Mouse (Mus musculus): ENCODE measurements around the gene AI837181. TPM values are rescaled to one million over a fixed set of nuclear protein-coding genes. Genes with fewer than 3 reads are reported as not detected.

The AI837181 gene
- 33.0 and 34.2 TPM in 2 replicates for polyA plus RNA-seq (2015; fragmentation: Nextera tagmentation; extraction: Ambion mirVana)

- H3K4me3 ChIP-seq (ENCODE audit: low read depth, low read length), result peak within 1 kb of the TSS; percentile 84
- peak within 1 kb of the TSS; percentile 91 for H3K9ac ChIP-seq (ENCODE audit: low read depth, low read length)
- WGBS, result under 1% methylated on average over 71 of the region's 87 CpGs
- no peaks in the 10 kb centered on the region for H3K27me3 ChIP-seq (replicated peaks; ENCODE audit: control insufficient read depth, insufficient read depth, low read length)
- H3K4me2 ChIP-seq (replicated peaks; ENCODE audit: low read depth), result peak within 1 kb of the TSS; percentile 81
- peaks cover 35% of the 10 kb centered on the region for H3K36me3 ChIP-seq (ENCODE audit: control insufficient read depth, insufficient read depth)
- peak; percentile 86 for ATAC-seq
- H3K27ac ChIP-seq (ENCODE audit: low read depth, low read length), result peak within 1 kb of the TSS; percentile 77
- no peaks in the 10 kb centered on the region for H3K9me3 ChIP-seq (ENCODE audit: control insufficient read depth)
- H3K4me1 ChIP-seq (replicated peaks; ENCODE audit: control insufficient read depth, insufficient read depth, low read length), result peaks cover 6% of the 10 kb centered on the region; the same call in 1 of the 2 replicates
- no peak for TF ChIP-seq CTCF (IDR thresholded peaks at IDR 0.05; ENCODE audit: low read depth)
Observed at GRCm38 (mm10) chr19:5424782-5425741, at the start of gene AI837181, which contains the start of gene Drap1. Gene AI837181, plus strand, starts transcription at chr19:5425144. Gene Drap1, minus strand, starts transcription at chr19:5424979.

DNA sequence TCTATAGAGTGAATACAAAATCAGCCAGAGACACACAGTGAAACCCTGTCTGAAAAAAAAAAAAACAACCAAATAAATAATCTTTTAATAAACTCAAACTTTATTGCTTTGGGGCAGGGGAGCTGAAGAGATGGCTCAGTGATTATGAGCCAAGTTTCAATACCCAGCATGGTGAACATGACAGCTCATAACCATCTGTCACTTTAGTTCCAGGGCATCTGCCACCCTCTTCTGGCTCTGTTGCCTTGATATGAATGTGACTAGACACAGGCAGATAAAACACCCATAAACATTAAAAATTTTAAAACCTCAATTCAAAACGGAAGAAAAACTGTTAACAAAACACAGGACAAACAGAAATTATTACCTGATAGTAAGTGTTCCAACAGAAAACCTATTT lies 47.5 kb upstream of the AI837181 start:
- Histone ChIP-seq H3K4me2 (replicated peaks; ENCODE audit: low read depth) (no peak overlapping the region), H3K4me3 (ENCODE audit: low read depth, low read length) (no peak overlapping the region), H3K9ac (ENCODE audit: low read depth, low read length) (no peak overlapping the region), H3K27me3 (replicated peaks; ENCODE audit: control insufficient read depth, insufficient read depth, low read length) (no peaks in the 10 kb centered on the region), H3K9me3 (ENCODE audit: control insufficient read depth) (no peaks in the 10 kb centered on the region), H3K27ac (ENCODE audit: low read depth, low read length) (no peak overlapping the region), H3K4me1 (replicated peaks; ENCODE audit: control insufficient read depth, insufficient read depth, low read length) (no peaks in the 10 kb centered on the region; the same call in 1 of the 2 replicates), H3K36me3 (ENCODE audit: control insufficient read depth, insufficient read depth) (peaks cover 50% of the 10 kb centered on the region)
- WGBS, result 86% methylated on average over 1 of the region's 1 CpGs
- ATAC-seq, result no peak
- no peak for TF ChIP-seq CTCF (IDR thresholded peaks at IDR 0.05; ENCODE audit: low read depth)

DNA sequence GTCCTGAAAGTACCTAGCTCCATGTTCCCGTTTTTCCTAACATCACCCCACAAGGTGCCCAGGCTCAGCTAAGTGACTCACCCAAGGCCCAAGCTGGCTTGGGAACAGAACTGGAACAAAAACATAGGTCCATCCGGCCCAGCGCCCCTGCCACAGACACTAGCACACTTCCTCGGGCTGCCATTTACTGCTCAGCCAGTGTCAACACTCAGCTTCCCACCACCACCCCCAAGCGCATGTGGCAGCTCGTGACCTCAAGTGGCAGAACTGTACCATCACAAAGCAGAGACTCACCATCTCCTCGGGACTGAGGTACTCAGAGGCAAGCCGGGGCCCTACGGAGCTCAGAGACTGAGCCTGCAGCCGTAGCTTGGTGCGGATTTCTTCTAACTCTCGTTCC lies 41.6 kb upstream of the AI837181 start:
- TF ChIP-seq CTCF (IDR thresholded peaks at IDR 0.05; ENCODE audit: low read depth), result no peak
- 95% methylated on average over 12 of the region's 12 CpGs for WGBS
- Histone ChIP-seq H3K9me3 (ENCODE audit: control insufficient read depth) (no peaks in the 10 kb centered on the region), H3K4me2 (replicated peaks; ENCODE audit: low read depth) (no peak overlapping the region), H3K9ac (ENCODE audit: low read depth, low read length) (no peak overlapping the region), H3K27ac (ENCODE audit: low read depth, low read length) (no peak overlapping the region), H3K27me3 (replicated peaks; ENCODE audit: control insufficient read depth, insufficient read depth, low read length) (no peaks in the 10 kb centered on the region), H3K4me1 (replicated peaks; ENCODE audit: control insufficient read depth, insufficient read depth, low read length) (no peaks in the 10 kb centered on the region), H3K4me3 (ENCODE audit: low read depth, low read length) (no peak overlapping the region), H3K36me3 (ENCODE audit: control insufficient read depth, insufficient read depth) (peaks cover 73% of the 10 kb centered on the region)
- no peak for ATAC-seq

DNA sequence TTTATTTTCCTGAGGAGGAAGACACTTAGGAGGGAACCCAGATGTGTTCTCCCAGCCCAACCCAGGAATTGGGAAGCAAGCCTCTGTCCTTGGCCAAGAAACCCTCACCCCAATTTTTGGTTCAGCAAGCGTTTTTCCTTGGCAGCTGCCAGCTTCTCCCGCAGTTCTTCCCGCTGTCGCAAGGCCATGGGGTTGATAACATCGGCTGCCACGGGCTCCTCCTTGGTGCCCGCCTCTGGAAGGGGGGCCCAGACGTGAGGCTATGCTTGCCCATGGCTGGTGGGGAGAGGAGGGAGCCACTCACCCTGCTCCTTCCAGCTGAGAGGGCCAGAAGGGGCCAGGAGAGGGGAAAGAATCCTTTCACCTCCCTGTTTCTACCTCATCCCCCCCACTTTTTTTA lies 40.2 kb upstream of the AI837181 start:
- no peak for TF ChIP-seq CTCF (IDR thresholded peaks at IDR 0.05; ENCODE audit: low read depth)
- Histone ChIP-seq H3K4me1 (replicated peaks; ENCODE audit: control insufficient read depth, insufficient read depth, low read length) (peaks cover 5% of the 10 kb centered on the region), H3K4me3 (ENCODE audit: low read depth, low read length) (no peak overlapping the region), H3K9ac (ENCODE audit: low read depth, low read length) (no peak overlapping the region), H3K27ac (ENCODE audit: low read depth, low read length) (no peak overlapping the region; the same call in 1 of the 2 replicates), H3K27me3 (replicated peaks; ENCODE audit: control insufficient read depth, insufficient read depth, low read length) (no peaks in the 10 kb centered on the region), H3K36me3 (ENCODE audit: control insufficient read depth, insufficient read depth) (peaks cover 61% of the 10 kb centered on the region), H3K9me3 (ENCODE audit: control insufficient read depth) (no peaks in the 10 kb centered on the region), H3K4me2 (replicated peaks; ENCODE audit: low read depth) (no peak overlapping the region)
- 88% methylated on average over 8 of the region's 8 CpGs for WGBS
- ATAC-seq, result no peak

DNA sequence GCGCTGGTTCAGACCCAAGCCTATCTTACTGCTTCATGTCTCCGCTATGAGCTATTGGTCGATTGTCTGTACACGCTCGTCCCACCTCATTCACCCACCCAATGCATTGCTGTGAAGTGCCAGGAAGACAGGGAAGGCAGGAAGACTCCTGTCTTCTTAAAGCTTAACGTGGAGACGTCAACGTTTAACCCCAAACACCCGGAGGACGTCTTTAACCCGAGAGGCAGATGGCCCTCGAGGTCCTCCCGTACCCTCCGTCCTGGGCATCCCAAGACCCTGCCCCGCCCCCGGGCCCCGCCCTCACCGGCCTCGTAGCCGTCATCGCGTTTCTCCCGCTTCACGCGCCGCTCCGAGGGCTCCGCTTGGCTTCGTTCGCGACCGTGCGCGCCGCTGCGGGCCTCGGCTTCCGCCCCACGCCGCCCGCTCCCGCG lies 36.9 kb upstream of the AI837181 start:
- peak; percentile 46; the same call in 1 of the 2 replicates for ATAC-seq
- H3K4me3 ChIP-seq (ENCODE audit: low read depth, low read length), result peak overlapping the region; percentile 93
- H3K36me3 ChIP-seq (ENCODE audit: control insufficient read depth, insufficient read depth), result peaks cover 28% of the 10 kb centered on the region
- no peaks in the 10 kb centered on the region for H3K9me3 ChIP-seq (ENCODE audit: control insufficient read depth)
- H3K9ac ChIP-seq (ENCODE audit: low read depth, low read length), result peak overlapping the region; percentile 95
- H3K4me1 ChIP-seq (replicated peaks; ENCODE audit: control insufficient read depth, insufficient read depth, low read length), result peaks cover 8% of the 10 kb centered on the region
- H3K27me3 ChIP-seq (replicated peaks; ENCODE audit: control insufficient read depth, insufficient read depth, low read length), result no peaks in the 10 kb centered on the region
- peak overlapping the region; percentile 64 for H3K4me2 ChIP-seq (replicated peaks; ENCODE audit: low read depth)
- TF ChIP-seq CTCF (IDR thresholded peaks at IDR 0.05; ENCODE audit: low read depth), result no peak
- under 1% methylated on average over 43 of the region's 43 CpGs for WGBS
- H3K27ac ChIP-seq (ENCODE audit: low read depth, low read length), result peak overlapping the region; percentile 88

GRCm38 (mm10) chr19:5388588-5389242 lies 36.2 kb upstream of the AI837181 start, which contains the start of gene Sart1:
Gene Sart1, minus strand, starts transcription at chr19:5388703.
- Histone ChIP-seq H3K9ac (ENCODE audit: low read depth, low read length) (peak within 1 kb of the TSS; percentile 95), H3K9me3 (ENCODE audit: control insufficient read depth) (no peaks in the 10 kb centered on the region), H3K4me3 (ENCODE audit: low read depth, low read length) (peak within 1 kb of the TSS; percentile 93), H3K36me3 (ENCODE audit: control insufficient read depth, insufficient read depth) (peaks cover 21% of the 10 kb centered on the region), H3K27me3 (replicated peaks; ENCODE audit: control insufficient read depth, insufficient read depth, low read length) (no peaks in the 10 kb centered on the region), H3K4me1 (replicated peaks; ENCODE audit: control insufficient read depth, insufficient read depth, low read length) (peaks cover 8% of the 10 kb centered on the region), H3K4me2 (replicated peaks; ENCODE audit: low read depth) (peak within 1 kb of the TSS; percentile 64), H3K27ac (ENCODE audit: low read depth, low read length) (peak within 1 kb of the TSS; percentile 88)
- peak; percentile 91 for ATAC-seq
- TF ChIP-seq CTCF (IDR thresholded peaks at IDR 0.05; ENCODE audit: low read depth), result no peak
- WGBS, result 1% methylated on average over 43 of the region's 43 CpGs

Data from intestine, postnatal 0 days (tissue).